Mouse (Mus musculus) intestine, embryonic 16.5 days (tissue): Measurements from ENCODE around the gene Hpf1. TPM values are rescaled to one million over a fixed set of nuclear protein-coding genes. Genes with fewer than 3 reads are reported as not detected.

ENCODE experiments used
- ATAC-seq: fragments of 200-750 bp; cut with Nextera tagmentation; 2 replicates; pipeline ENCODE4 v1.8.0; 2017; ENCODE audit warnings: moderate TSS enrichment, moderate library complexity
- H3K27ac ChIP-seq: fragments of 300-500 bp; sonication (generic); 2 replicates; pipeline ENCODE4 v1.5.1; 2014; ENCODE audit warnings: mild to moderate bottlenecking, low read length
- H3K27me3 ChIP-seq: fragments of 300-500 bp; sonication (generic); replicated peaks from 2 replicates; pipeline ENCODE4 v1.6.1; 2014; ENCODE audit warnings: low read length, control low read depth, mixed read lengths; ENCODE audit not compliant: control insufficient read depth, insufficient read depth
- H3K36me3 ChIP-seq: fragments of 300-500 bp; sonication (generic); 2 replicates; pipeline ENCODE4 v1.6.1; 2014; ENCODE audit warnings: low read length, control low read depth; ENCODE audit not compliant: control insufficient read depth, insufficient read depth
- H3K4me1 ChIP-seq: fragments of 300-500 bp; sonication (generic); 2 replicates; pipeline ENCODE4 v1.6.1; 2014; ENCODE audit warnings: low read length, control low read depth, mixed read lengths; ENCODE audit not compliant: control insufficient read depth, insufficient read depth
- H3K4me2 ChIP-seq: fragments of 300-500 bp; sonication (generic); 2 replicates; pipeline ENCODE4 v1.6.1; 2014; ENCODE audit warnings: low read depth, low read length, control low read depth
- H3K4me3 ChIP-seq: fragments of 300-500 bp; sonication (generic); 2 replicates; pipeline ENCODE4 v1.5.1; 2014; ENCODE audit warnings: mild to moderate bottlenecking, low read length
- H3K9ac ChIP-seq: fragments of 300-500 bp; sonication (generic); 2 replicates; pipeline ENCODE4 v1.6.1; 2014; ENCODE audit warnings: low read depth, low read length
- H3K9me3 ChIP-seq: fragments of 300-500 bp; sonication (generic); 2 replicates; pipeline ENCODE4 v1.6.1; 2016; ENCODE audit warnings: low read length, control low read depth; ENCODE audit not compliant: control insufficient read depth
- WGBS: fragments of 180-500 bp; shearing (Covaris S2); extraction: QIAGEN DNeasy Blood & Tissue Kit; methylation state at CpG from one replicate; pipeline ENCODE4 v1.1.7; 2014; 5-methylcytosine and 5-hydroxymethylcytosine counted together
- polyA plus RNA-seq: library from polyadenylated mRNA; unstranded; fragments of >200 nt; fragmentation: Nextera tagmentation; extraction: Ambion mirVana; gene quantifications from 2 replicates; pipeline ENCODE4 v1.2.1, GENCODE M21; 2015

The Hpf1 gene
- 72.0 and 79.9 TPM in 2 replicates for polyA plus RNA-seq

DNA sequence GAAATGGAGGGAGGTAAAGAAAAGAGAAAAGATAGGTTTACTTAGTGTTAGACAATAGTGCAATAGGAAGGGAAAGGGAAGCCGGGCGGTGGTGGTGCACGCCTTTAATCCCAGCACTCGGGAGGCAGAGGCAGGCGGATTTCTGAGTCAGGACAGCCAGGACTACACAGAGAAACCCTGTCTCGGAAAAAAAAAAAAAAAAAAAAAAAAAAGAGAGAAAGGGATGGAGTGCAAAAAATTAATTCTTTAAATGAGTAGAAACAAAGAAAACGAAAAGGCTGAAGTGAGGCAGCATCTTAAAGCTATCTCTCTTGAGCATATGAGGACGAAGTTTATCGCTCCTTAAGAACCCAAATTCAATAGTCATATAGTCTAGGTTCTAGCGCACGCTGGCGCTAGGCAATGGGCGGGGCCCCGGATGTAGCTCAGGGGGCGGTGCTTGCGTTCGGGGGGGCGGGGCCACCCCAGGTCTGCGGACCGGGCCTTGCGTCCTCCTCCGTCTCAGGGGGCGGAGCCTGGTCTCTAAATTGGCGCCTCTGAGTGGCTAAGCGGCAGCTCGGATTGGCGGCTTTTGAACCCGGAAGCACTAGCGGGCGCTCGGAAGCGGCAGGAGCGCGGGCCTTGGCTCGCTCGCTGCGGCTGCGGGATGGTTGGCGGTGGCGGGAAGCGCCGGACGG, at the start of gene Hpf1:
Gene Hpf1, plus strand, starts transcription at position 576 of the 677 bp plus-strand sequence.
- 5% methylated on average over 43 of the region's 43 CpGs for WGBS
- peaks cover 9% of the 10 kb centered on the region for H3K4me1 ChIP-seq
- peak within 1 kb of the TSS; percentile 78 for H3K4me3 ChIP-seq
- H3K36me3 ChIP-seq = peaks cover 2% of the 10 kb centered on the region; the same call in 1 of the 2 replicates
- H3K27me3 ChIP-seq = 0 out of 2 replicates have a peak, but pooled peaks cover 2% of the 10 kb centered on the region
- no peak within 1 kb of the TSS for H3K27ac ChIP-seq
- H3K9ac ChIP-seq = peak within 1 kb of the TSS; percentile 79
- no peaks in the 10 kb centered on the region for H3K9me3 ChIP-seq
- H3K4me2 ChIP-seq = peak within 1 kb of the TSS; percentile 68
- ATAC-seq = peak; percentile 100

DNA sequence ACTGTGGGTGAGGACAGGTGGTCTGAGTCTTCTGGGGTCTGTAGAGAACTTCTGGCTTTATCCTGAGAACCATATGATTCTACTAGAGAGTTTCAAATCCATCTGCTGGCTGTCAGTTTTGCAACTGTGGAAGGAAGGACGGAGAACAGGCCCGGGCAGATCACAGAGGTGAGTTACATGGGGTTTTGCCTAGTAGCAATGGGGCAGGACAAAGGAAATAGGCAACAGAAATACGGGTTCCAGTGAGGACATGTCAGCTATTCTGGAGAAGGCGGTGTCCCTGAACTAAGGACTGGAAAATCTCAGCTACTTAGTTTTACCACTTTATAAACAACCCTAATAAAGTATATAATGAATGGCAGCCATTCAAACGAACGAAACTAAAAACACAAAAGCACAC, 47.8 kb upstream of the Hpf1 start:
- 63% methylated on average over 6 of the region's 6 CpGs for WGBS
- Histone ChIP-seq H3K27ac (no peak overlapping the region), H3K9me3 (no peaks in the 10 kb centered on the region), H3K36me3 (no peaks in the 10 kb centered on the region), H3K4me3 (no peak overlapping the region), H3K9ac (no peak overlapping the region), H3K4me1 (no peaks in the 10 kb centered on the region), H3K27me3 (no peaks in the 10 kb centered on the region), H3K4me2 (no peak overlapping the region)
- ATAC-seq = no peak

DNA sequence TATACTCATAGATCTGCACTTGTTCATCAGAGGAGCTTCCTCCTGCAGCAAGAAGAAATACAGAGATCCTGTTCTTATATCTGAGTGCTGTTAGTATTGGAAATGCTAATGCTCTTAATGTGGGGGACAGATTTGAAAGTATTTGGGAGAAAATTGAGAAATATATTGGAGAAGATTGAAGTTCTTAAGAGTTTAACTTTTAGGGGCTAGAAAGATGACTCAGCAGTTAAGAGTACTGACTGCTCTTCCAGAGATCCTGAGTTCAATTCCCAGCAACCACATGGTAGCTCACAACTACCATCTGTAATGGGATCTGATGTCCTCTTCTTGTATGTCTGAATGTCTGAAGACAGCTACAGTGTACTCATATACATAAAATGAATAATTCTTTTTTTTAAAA, 32.7 kb upstream of the Hpf1 start:
- no peak overlapping the region for H3K4me2 ChIP-seq
- no peak overlapping the region for H3K4me3 ChIP-seq
- no peaks in the 10 kb centered on the region for H3K27me3 ChIP-seq
- H3K9me3 ChIP-seq = no peaks in the 10 kb centered on the region
- H3K36me3 ChIP-seq = no peaks in the 10 kb centered on the region
- ATAC-seq = no peak
- H3K27ac ChIP-seq = no peak overlapping the region
- H3K9ac ChIP-seq = no peak overlapping the region
- H3K4me1 ChIP-seq = no peaks in the 10 kb centered on the region

DNA sequence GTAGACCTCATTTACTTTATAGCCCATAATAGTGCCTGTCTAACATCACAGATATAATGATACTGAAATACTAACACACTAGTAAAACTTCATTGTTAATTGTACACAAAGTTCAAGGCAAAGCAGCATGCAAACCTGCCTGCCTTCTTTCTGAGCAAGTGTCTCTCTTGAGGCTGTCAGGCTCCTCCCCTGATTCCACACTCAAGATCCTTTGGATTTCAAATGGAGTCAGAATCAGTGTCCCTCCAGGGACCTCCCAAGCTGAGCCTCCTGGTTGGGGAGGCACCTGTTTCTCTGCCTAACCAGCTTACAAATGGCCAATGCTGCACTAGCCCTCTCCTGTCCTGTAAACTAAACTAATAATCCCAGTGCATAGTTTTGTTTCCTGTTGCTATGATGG, 32.1 kb upstream of the Hpf1 start:
- Histone ChIP-seq H3K27ac (no peak overlapping the region), H3K4me3 (no peak overlapping the region), H3K4me2 (no peak overlapping the region), H3K36me3 (no peaks in the 10 kb centered on the region), H3K4me1 (no peaks in the 10 kb centered on the region), H3K9ac (no peak overlapping the region), H3K27me3 (no peaks in the 10 kb centered on the region), H3K9me3 (no peaks in the 10 kb centered on the region)
- no peak for ATAC-seq

DNA sequence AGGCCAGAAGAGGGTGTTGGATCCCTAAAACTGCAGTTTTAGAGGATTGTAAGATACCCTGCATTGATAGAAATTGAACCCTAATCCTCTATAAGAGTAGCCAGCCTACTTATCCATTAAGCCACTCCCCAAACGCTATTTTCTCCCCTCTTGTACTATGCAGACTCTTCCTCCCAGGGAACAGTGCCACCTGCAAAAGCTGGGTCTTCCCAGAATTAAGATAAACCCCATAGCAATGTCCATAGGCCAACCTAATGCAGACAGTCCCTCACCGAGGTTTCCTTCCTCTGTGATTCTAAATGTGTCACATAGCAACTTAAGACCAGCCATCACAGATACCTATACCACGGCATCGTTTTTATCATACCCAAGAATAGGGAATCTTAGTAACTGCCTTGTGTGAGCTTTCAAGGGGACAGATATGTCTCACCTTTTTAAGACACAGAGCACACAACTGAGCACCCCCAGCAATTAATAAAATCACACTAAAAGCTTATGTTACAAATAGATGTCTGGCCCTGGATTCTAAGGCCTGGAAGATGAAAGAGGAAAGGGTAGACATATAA, 31.2 kb upstream of the Hpf1 start:
- Histone ChIP-seq H3K4me1 (no peaks in the 10 kb centered on the region), H3K9me3 (no peaks in the 10 kb centered on the region), H3K4me2 (no peak overlapping the region), H3K4me3 (no peak overlapping the region), H3K27ac (no peak overlapping the region), H3K9ac (no peak overlapping the region), H3K27me3 (no peaks in the 10 kb centered on the region), H3K36me3 (no peaks in the 10 kb centered on the region)
- 73% methylated on average over 4 of the region's 4 CpGs for WGBS
- no peak for ATAC-seq

DNA sequence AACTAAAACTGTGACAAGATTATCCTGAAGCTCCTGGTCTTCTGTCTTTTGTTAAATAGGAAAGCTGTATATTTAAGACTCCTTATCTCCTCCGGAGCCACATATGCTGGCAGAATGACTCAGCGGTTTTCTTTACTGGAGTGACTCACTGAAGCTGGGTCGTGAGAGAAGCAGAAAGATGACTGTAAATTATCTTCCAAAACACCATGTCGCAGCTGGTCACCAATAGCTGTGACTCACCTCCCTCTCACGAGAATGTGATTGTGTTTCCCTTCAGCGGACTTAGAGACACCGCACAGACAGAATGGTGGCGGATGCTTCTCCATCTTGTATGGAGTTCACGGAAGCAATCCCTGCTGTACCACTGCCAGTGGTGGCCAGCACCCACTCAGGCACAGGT, 30.6 kb upstream of the Hpf1 start:
- peak; percentile 60; the same call in 1 of the 2 replicates for ATAC-seq

DNA sequence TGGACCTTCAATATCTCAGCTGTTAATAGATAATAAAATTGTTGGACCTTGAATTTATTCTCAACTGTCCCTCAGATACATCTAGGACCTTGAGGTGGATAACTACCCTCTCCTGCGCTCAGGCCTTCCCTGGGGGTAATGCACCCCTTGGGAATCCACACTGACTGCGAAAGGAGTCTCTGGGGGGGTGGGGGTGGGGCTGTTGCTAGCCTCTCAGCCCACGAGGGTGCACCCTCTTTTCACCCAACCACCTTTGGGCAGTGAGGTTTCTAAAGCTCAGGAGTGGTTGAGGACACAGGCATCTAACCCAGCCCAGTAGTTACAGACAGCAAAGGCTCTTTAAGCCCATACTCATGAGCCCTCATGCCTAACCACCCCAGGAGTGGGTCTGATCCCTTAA, 29.5 kb upstream of the Hpf1 start:
- no peak overlapping the region for H3K9ac ChIP-seq
- no peak overlapping the region for H3K4me3 ChIP-seq
- no peak overlapping the region for H3K27ac ChIP-seq
- ATAC-seq = no peak
- H3K27me3 ChIP-seq = no peaks in the 10 kb centered on the region
- no peaks in the 10 kb centered on the region for H3K36me3 ChIP-seq
- no peak overlapping the region for H3K4me2 ChIP-seq
- 77% methylated on average over 3 of the region's 3 CpGs for WGBS
- H3K9me3 ChIP-seq = no peaks in the 10 kb centered on the region
- H3K4me1 ChIP-seq = no peaks in the 10 kb centered on the region

More for the DNA sequence above, 30.6 kb upstream of the Hpf1 start:
- H3K4me1 ChIP-seq = no peaks in the 10 kb centered on the region
- no peaks in the 10 kb centered on the region for H3K36me3 ChIP-seq
- H3K4me3 ChIP-seq = no peak overlapping the region
- H3K27me3 ChIP-seq = no peaks in the 10 kb centered on the region
- no peak overlapping the region for H3K9ac ChIP-seq
- H3K4me2 ChIP-seq = no peak overlapping the region
- 66% methylated on average over 9 of the region's 9 CpGs for WGBS
- no peak overlapping the region for H3K27ac ChIP-seq
- no peaks in the 10 kb centered on the region for H3K9me3 ChIP-seq

DNA sequence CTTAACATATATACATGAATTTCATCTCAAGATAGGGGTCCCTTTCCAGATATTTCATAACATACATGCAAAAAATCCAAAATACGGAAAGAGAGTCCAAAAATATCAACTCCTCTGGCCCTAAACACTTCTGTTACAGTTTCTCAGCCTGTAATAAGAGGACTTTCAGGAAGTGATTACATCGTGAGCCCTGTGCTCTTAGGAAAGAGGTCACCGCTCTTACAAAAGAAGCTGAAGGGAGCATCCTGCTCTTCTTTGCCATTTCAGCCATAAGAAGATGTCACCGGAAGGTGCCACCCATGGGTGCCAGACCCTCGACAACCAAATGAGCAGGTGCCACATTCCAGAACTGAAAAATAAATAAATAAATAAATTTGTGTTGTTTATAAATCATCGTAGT, 28.4 kb upstream of the Hpf1 start:
- H3K36me3 ChIP-seq = no peaks in the 10 kb centered on the region
- 87% methylated on average over 6 of the region's 6 CpGs for WGBS
- no peaks in the 10 kb centered on the region for H3K27me3 ChIP-seq
- ATAC-seq = no peak
- H3K4me2 ChIP-seq = no peak overlapping the region
- no peaks in the 10 kb centered on the region for H3K9me3 ChIP-seq
- no peak overlapping the region for H3K4me3 ChIP-seq
- no peaks in the 10 kb centered on the region for H3K4me1 ChIP-seq
- H3K9ac ChIP-seq = no peak overlapping the region
- no peak overlapping the region for H3K27ac ChIP-seq

DNA sequence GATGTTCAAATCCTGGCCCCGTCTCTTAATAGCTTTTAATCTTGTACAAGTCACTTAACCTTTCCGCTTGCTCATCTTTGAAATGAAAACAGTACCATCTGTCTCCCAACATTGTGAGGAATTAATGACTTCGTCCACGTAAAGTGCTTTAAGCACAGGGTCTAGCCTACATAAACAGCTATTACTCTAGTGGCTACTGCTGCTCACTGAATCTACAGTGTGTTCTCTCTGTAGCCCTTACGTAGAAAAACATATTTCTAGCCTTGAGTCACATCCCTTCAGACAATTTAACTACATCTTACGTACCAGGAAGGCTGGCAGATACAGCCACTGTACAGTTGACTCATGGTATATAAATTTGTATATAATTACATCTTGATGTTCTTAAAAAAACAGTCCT, 25.3 kb upstream of the Hpf1 start:
- WGBS = 60% methylated on average over 6 of the region's 6 CpGs
- Histone ChIP-seq H3K9me3 (no peaks in the 10 kb centered on the region), H3K27me3 (no peaks in the 10 kb centered on the region), H3K36me3 (no peaks in the 10 kb centered on the region), H3K4me3 (no peak overlapping the region), H3K9ac (no peak overlapping the region), H3K4me2 (no peak overlapping the region), H3K4me1 (no peaks in the 10 kb centered on the region), H3K27ac (no peak overlapping the region)
- no peak for ATAC-seq
